Mouse (Mus musculus) central nervous system, embryonic 11.5 days (tissue): ENCODE data around the gene Mylpf. TPM values are rescaled to one million over a fixed set of nuclear protein-coding genes. Genes with fewer than 3 reads are reported as not detected.

Experiments
- polyA plus RNA-seq: library from polyadenylated mRNA; depleted of rRNA; stranded (reverse); fragments of >200 nt; gene quantifications from 2 replicates; pipeline ENCODE4 v1.2.3, GENCODE M21; 2012; rRNA removed

Gene Mylpf
- 12.1 and 97.1 TPM in 2 replicates for polyA plus RNA-seq

DNA sequence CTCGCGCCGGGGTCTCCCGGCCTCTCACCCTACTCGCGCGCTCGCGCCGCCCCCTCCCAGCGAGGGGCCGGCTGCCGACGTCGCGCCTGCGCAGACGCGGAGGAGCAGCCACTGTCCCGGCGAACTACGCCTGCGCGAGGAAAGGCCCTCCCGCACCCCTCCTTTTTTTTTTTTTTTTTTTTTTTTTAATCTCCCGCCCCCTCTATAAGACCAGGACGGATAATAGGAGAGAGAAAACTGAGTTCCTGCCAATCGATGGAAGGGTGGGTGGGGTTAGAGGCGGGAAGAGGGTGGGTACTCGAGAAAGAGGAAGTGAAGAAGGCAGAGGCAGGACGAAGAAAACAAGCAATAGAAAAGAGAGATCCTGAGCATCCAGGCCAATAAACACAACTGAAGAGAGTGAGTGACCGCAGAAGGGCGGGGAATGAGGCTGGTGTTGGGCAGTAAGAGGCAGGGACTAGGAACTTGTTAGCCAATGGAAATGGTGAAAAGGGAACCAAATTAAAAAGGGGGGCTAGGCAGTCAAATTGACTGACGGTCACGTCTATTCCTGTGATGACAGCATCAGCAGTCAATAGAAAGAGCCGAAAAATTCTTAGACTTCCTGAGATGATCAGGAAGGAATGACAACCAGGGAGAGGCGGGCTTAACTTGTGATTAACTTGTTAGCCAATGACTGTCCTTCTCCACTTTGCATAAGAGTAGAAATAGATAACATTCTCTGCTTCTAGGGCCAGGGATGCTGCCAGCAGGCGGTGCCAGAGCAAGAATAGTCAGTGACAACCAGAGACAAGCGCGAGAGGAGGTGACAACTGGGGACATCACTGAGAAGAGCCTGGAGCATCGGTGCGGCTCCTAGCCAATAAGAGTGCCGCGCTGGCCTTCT, at the start of gene Mylpf:
Mylpf (plus strand) TSS at position 338 of the 886 bp plus-strand sequence.

DNA sequence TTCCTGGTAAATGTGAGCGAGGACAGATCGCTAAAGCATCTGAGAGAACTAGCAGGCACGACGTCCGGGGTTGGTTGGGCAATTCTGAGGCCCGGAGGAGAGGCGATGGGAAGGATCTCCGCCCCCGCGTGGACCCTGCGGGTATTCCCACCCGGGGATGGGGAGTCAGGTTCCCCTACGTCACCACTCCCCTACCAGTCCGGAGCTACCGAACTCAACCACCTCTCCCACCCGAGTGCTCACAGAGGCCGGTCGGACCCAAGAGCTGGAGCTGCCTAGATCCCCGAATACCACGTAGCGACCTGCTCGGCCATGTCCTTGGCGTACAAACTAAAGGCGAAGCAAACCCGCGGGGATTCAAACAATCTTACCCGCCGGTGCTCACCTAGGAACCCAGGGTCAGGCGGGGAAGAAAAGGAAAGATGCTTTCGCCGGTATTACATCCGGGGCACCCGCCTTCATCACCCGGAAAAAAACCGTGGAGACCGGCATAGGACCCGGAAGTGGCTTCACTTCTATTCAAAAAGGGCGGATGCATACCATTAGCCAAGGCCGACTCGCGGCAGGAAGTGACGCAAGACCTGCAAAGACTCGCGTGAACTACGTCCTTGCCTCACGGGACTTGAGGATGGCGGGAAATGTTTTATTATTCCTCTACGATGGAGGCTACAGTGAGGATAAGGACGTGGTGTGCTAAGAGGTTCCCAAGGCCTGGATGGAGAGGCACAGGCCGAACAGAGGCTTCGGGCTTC, 13.0 kb upstream of the Mylpf start, which contains the start of gene Cd2bp2:
Cd2bp2 (minus strand) TSS at position 507 of the 752 bp plus-strand sequence.

DNA sequence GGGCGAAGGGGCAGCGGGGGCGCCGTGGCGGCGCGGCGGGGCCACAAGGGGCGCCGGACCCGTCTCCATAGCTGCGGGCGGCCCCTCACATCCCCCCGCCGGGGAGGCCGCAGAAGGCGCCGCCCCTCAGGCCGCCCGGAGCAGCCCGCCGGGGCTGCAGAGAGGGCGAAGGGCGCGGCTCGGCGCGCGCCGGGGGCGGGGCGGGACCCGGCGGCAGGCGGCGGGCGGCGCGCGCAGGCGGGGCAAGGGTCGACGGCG, 466 bp upstream of the Mylpf start, which contains the start of gene Tbc1d10b:
Tbc1d10b (minus strand) TSS at position 174 of the 258 bp plus-strand sequence.

DNA sequence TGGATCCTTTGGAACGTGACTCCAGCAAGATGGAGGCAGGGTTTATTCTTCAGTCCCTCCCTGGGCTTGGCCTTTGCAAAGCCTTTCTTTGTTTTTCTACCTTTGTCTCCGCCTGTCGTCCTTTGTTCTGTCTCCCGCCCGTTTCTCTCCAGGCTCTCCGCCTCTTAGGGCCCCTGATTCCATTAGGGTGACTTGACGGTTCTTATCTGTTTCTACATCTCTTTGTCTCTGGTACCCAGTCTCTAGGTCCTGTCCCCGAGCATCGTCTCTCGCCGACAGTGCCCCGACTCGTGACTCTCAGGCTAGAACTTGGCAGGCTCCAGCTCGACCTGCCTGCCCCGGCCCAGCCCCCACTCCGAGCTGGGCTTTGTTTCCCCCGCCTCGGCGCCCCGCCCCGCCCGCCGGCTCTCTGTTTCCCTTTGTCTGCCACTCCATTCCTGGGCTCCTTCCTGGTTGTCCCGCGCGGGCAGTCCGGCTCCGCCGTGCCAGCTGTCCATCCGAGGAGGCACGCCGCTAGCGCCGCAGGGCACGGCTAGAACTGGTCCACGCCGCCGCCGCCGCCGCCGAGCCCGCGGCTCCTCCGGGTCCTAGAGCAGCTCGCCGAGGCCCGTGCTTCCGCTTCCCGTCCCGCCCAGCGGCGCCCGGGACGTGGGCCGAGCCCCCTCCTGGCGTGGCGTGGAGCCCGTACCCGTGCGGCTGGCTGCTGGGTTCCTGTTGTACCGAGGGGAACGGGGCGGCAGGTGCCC, 24.1 kb downstream of the Mylpf start, which contains the start of the genes Zfp553 and Sept1:
Zfp553 (plus strand) TSS at position 440 of the 746 bp plus-strand sequence.
Sept1 (minus strand) TSS at position 509 of the 746 bp plus-strand sequence.

GRCm38 (mm10) chr7:127243870-127244657, 35.4 kb downstream of the Mylpf start, which contains the start of gene Zfp771:
Zfp771 (plus strand) TSS chr7:127244274.

DNA sequence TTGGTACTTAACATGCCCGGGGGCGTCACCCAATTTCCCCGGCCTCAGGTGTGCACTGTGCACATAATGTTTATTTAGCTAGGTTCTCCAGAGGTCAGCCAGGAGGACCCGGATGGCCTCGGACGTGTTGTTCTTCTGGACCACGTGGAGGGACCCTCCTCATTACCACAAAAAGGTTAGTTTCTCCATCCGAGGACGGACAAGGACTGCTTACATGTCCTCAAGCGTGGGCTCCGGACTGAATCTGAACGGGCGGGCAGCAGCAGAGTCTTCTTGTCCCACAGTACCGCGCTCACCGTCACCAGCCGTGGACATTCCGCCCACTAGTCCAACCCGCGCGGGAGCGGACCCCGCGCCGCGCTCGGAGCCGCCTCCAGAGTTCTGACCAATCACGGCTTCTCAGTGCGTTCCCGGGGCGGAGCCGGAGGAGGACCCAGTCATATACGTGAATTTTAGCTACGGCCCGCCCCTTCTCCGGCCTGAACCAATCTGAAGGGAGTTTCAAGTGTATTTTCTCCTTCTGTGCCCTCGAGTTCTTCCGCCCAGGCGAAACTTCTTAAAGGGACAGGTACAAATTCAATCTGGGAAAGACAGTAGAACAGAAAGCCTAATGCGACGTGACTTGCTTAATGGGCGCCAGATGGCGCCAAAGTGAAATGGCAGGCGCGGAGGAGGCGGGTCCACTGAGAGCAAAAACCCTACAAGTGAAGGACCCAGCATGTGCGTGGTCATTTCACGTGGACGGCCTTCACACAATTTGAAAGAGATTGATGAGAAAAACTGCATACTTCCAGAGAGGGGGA, 51.8 kb downstream of the Mylpf start, which contains the start of gene Dctpp1:
Dctpp1 (minus strand) TSS at position 401 of the 803 bp plus-strand sequence.

Other genes starting within 250 kb of the Mylpf start
- 72.5 and 93.7 TPM in 2 replicates for gene Cdipt, start 233.0 kb upstream of the Mylpf start, polyA plus RNA-seq
- 0.78 and 0.83 TPM in 2 replicates for gene Cdiptos, start 232.8 kb upstream of the Mylpf start, polyA plus RNA-seq
- 4.1 and 6.1 TPM in 2 replicates for gene Mvp, start 194.3 kb upstream of the Mylpf start, polyA plus RNA-seq
- gene Pagr1b, start 192.4 kb upstream of the Mylpf start, polyA plus RNA-seq = 0.20 and 0.56 TPM in 2 replicates
- gene Pagr1a, start 191.5 kb upstream of the Mylpf start, polyA plus RNA-seq = 5.7 and 15.9 TPM in 2 replicates
- 97.7 and 244 TPM in 2 replicates for gene Gm42742, start 187.8 kb upstream of the Mylpf start, polyA plus RNA-seq
- gene Prrt2, start 187.7 kb upstream of the Mylpf start, polyA plus RNA-seq = 4.3 and 19.0 TPM in 2 replicates
- 298 and 328 TPM in 2 replicates for gene Maz, start 181.9 kb upstream of the Mylpf start, polyA plus RNA-seq
- 99.9 and 158 TPM in 2 replicates for gene Kif22, start 166.4 kb upstream of the Mylpf start, polyA plus RNA-seq
- gene Zg16, start 121.6 kb upstream of the Mylpf start, polyA plus RNA-seq = 0.22 TPM in 1 of 2 replicates, not detected in the other
- 1.0 and 1.3 TPM in 2 replicates for gene AI467606, start 117.5 kb upstream of the Mylpf start, polyA plus RNA-seq
- gene Qprt, start 86.7 kb upstream of the Mylpf start, polyA plus RNA-seq = 4.3 and 7.2 TPM in 2 replicates
- 0.93 and 1.4 TPM in 2 replicates for gene Spn, start 71.1 kb upstream of the Mylpf start, polyA plus RNA-seq
- gene Cd2bp2, start 12.8 kb upstream of the Mylpf start, polyA plus RNA-seq = 152 and 184 TPM in 2 replicates
- gene Tbc1d10b, start 422 bp upstream of the Mylpf start, polyA plus RNA-seq = 50.6 and 52.5 TPM in 2 replicates
- 33.8 and 38.9 TPM in 2 replicates for gene Zfp553, start 24.2 kb downstream of the Mylpf start, polyA plus RNA-seq
- gene Sept1, start 24.2 kb downstream of the Mylpf start, polyA plus RNA-seq = 35.5 and 61.6 TPM in 2 replicates
- 66.0 and 76.1 TPM in 2 replicates for gene Zfp771, start 35.4 kb downstream of the Mylpf start, polyA plus RNA-seq
- 125 and 147 TPM in 2 replicates for gene Dctpp1, start 51.8 kb downstream of the Mylpf start, polyA plus RNA-seq
- 31.3 and 38.0 TPM in 2 replicates for gene Sephs2, start 65.2 kb downstream of the Mylpf start, polyA plus RNA-seq
- gene Itgal, start 87.4 kb downstream of the Mylpf start, polyA plus RNA-seq = 1.0 and 1.4 TPM in 2 replicates
- 33.5 and 37.3 TPM in 2 replicates for gene Zfp768, start 136.7 kb downstream of the Mylpf start, polyA plus RNA-seq
- 7.2 and 7.9 TPM in 2 replicates for gene Zfp747, start 167.2 kb downstream of the Mylpf start, polyA plus RNA-seq
- 2.7 and 3.5 TPM in 2 replicates for gene 9130019O22Rik, start 178.3 kb downstream of the Mylpf start, polyA plus RNA-seq
- 5.4 and 7.4 TPM in 2 replicates for gene E430018J23Rik, start 184.7 kb downstream of the Mylpf start, polyA plus RNA-seq
- 4.3 and 5.6 TPM in 2 replicates for gene Zfp764, start 197.9 kb downstream of the Mylpf start, polyA plus RNA-seq
- 18.0 and 18.7 TPM in 2 replicates for gene Zfp688, start 213.2 kb downstream of the Mylpf start, polyA plus RNA-seq
- gene Zfp689, start 240.3 kb downstream of the Mylpf start, polyA plus RNA-seq = 10.8 and 12.9 TPM in 2 replicates